Mouse (Mus musculus) megakaryocyte, embryonic 14.5 days (primary cell): ENCODE results near the gene Tmc4.
"Not testable (repeated sequence)": the region's sequence is repeated elsewhere in the genome, so short reads cannot be mapped to it uniquely, and the experiment has no call there.

ENCODE experiments used
- FLI1 ChIP-seq: IDR thresholded peaks from 2 replicates; pipeline ENCODE4 v1.6.1; 2012; ENCODE audit warnings: low read length, inconsistent platforms, mixed read lengths
- GATA1 ChIP-seq: IDR thresholded peaks from 3 replicates; pipeline ENCODE4 v1.6.1; 2012; ENCODE audit warnings: mixed read lengths, low read length, inconsistent platforms, borderline replicate concordance

DNA sequence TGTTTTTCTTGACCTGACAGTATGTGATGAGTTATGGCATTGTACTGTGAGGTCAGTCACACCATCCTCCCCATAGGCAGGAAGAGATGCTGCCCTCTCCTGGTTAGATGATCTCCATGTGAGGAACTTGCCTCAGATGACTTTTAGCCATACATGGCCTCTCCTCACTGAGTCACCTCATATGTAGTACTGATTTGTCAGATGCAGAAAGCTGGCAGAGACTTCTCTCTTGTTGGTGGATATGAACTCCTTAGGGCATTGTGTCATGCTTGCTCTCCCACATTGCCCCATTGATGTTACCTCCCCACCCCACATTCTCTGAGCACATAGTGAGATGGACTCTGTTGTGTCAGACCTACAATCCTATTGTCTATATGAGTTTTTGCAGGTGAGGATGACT, 48.1 kb upstream of the Tmc4 start:
- not testable (repeated sequence) for TF ChIP-seq GATA1, FLI1
